Mouse (Mus musculus) G1E (cell line): ENCODE results near the gene E130308A19Rik.

Experiments
- CTCF ChIP-seq: IDR thresholded peaks from 2 replicates; pipeline ENCODE4 v1.5.1; 2012; ENCODE audit warnings: low read depth, low read length, inconsistent platforms, mixed read lengths
- GATA1 ChIP-seq: IDR thresholded peaks from 2 replicates; pipeline ENCODE4 v1.6.1; 2012; ENCODE audit warnings: borderline replicate concordance, low read length, inconsistent platforms, mixed read lengths
- POLR2AphosphoS5 ChIP-seq: IDR thresholded peaks from 2 replicates; pipeline ENCODE4 v1.6.1; 2012; ENCODE audit warnings: low read depth, low read length, inconsistent platforms; ENCODE audit not compliant: insufficient replicate concordance

- TF ChIP-seq CTCF = no peak
- no peak for TF ChIP-seq GATA1
- TF ChIP-seq POLR2AphosphoS5 = no peak
Observed at GRCm38 (mm10) chr4:59760016-59760415, 134.0 kb downstream of the E130308A19Rik start.
